Mouse (Mus musculus) Patski (cell line): ENCODE measurements around the gene Klhl40. TPM values are rescaled to one million over a fixed set of nuclear protein-coding genes. Genes with fewer than 3 reads are reported as not detected.

Experiments
- ATAC-seq: fragments of 100-300 bp; one replicate; pipeline ENCODE4 v1.8.0; 2021
- CTCF ChIA-PET: fragments of 350-600 bp; sonication (Branson Sonifier 250); formaldehyde crosslinking; loops from one replicate; lab custom pipeline; 2022; ENCODE audit warnings: inconsistent platforms; lab: Charles Lee
- POLR2A ChIA-PET: fragments of 350-600 bp; sonication (Branson Sonifier 250); formaldehyde crosslinking; loops from one replicate; lab custom pipeline; 2022; ENCODE audit warnings: antibody characterized with exemption, inconsistent platforms; lab: Charles Lee
- DNase-seq: peaks from one replicate; pipeline ENCODE4 v3.0.0-alpha.2; 2011; ENCODE audit warnings: low read depth, low spot score
- H3K27me3 ChIP-seq: fragments of 371-371 bp; one replicate; pipeline ENCODE4 v1.5.1; 2021
- CTCF ChIP-seq: fragments of 100-300 bp; IDR thresholded peaks from one replicate; pipeline ENCODE4 v1.5.1; 2021
- in situ Hi-C: fragments of 300-500 bp; cut with MboI; formaldehyde crosslinking; loops from 3 replicates; pipeline ENCODE4 v1.11.1; 2018; ENCODE audit warnings: low pct_unique_long_range_greater_than_20kb, mixed read lengths
- polyA plus RNA-seq: library from polyadenylated mRNA; unstranded; gene quantifications from one replicate; pipeline ENCODE4 v1.2.3, GENCODE M21; 2021

Gene Klhl40
- polyA plus RNA-seq, 1 experiment from 2014 or later: not detected

- no peak for TF ChIP-seq CTCF
- ChIA-PET POLR2A (no interaction called here), CTCF (interaction anchor here (1.5 kb wide), 1 partner anchor 10 kb away, joined by 3 read pairs; no protein-coding TSS in a partner anchor)
- in situ Hi-C loops: no loop called here
- no peaks in the 10 kb centered on the region for H3K27me3 ChIP-seq
- ATAC-seq (no peak), DNase-seq (no peak)
These were observed 30.5 kb downstream of the Klhl40 start for GRCm38 (mm10) chr9:121807947-121808346.

- DNase-seq (no peak), ATAC-seq (no peak)
- CTCF ChIA-PET: no interaction called here
- TF ChIP-seq CTCF: no peak
- in situ Hi-C loops: no loop called here
- POLR2A ChIA-PET: no interaction called here
- H3K27me3 ChIP-seq: no peaks in the 10 kb centered on the region
These were observed 31.1 kb downstream of the Klhl40 start for GRCm38 (mm10) chr9:121808511-121808910.

- in situ Hi-C loops: no loop called here
- ChIA-PET CTCF (interaction anchor here (1.5 kb wide), 1 partner anchor 38 kb away, joined by 3 read pairs; no protein-coding TSS in a partner anchor), POLR2A (interaction anchor here (0.6 kb wide), 1 partner anchor 36 kb away, joined by 3 read pairs; no protein-coding TSS in a partner anchor)
- TF ChIP-seq CTCF: no peak
- DNase-seq (no peak), ATAC-seq (no peak)
- H3K27me3 ChIP-seq: no peaks in the 10 kb centered on the region
These were observed 32.8 kb downstream of the Klhl40 start for GRCm38 (mm10) chr9:121810081-121810821.

- TF ChIP-seq CTCF: no peak
- H3K27me3 ChIP-seq: no peaks in the 10 kb centered on the region
- CTCF ChIA-PET: interaction anchor here (1.7 kb wide), 1 partner anchor 32 kb away, joined by 4 read pairs; no protein-coding TSS in a partner anchor
- in situ Hi-C loops: no loop called here
- DNase-seq (no peak), ATAC-seq (no peak)
- POLR2A ChIA-PET: no interaction called here
These were observed 37.8 kb downstream of the Klhl40 start for GRCm38 (mm10) chr9:121815183-121815582.

GRCm38 (mm10) chr9:121819073-121819770 is 41.8 kb downstream of the Klhl40 start:
- ATAC-seq (no peak), DNase-seq (no peak)
- H3K27me3 ChIP-seq: no peaks in the 10 kb centered on the region
- no peak for TF ChIP-seq CTCF
- POLR2A ChIA-PET: no interaction called here
- CTCF ChIA-PET: interaction anchor here (1.5 to 1.6 kb wide), 2 partner anchors 12 to 15 kb away, joined by 3 to 4 read pairs; no protein-coding TSS in a partner anchor
- in situ Hi-C loops: no loop called here

- no peaks in the 10 kb centered on the region for H3K27me3 ChIP-seq
- ChIA-PET POLR2A (interaction anchor here (0.5 kb wide), 1 partner anchor 101 kb away, joined by 3 read pairs; no protein-coding TSS in a partner anchor), CTCF (interaction anchor here (1.5 kb wide), 1 partner anchor 11 kb away, joined by 4 read pairs; no protein-coding TSS in a partner anchor)
- in situ Hi-C loops: loop anchor here (5.0 kb wide), 1 partner anchor 53 kb away; no protein-coding TSS in a partner anchor
- no peak for TF ChIP-seq CTCF
- DNase-seq (no peak), ATAC-seq (no peak)
These were observed 42.5 kb downstream of the Klhl40 start for GRCm38 (mm10) chr9:121819771-121820471.

- DNase-seq: no peak
- CTCF ChIA-PET: interaction anchor here (1.5 kb wide), 1 partner anchor 10 kb away, joined by 4 read pairs; no protein-coding TSS in a partner anchor
- in situ Hi-C loops: loop anchor here (5.0 kb wide), 1 partner anchor 53 kb away; no protein-coding TSS in a partner anchor
- H3K27me3 ChIP-seq: no peaks in the 10 kb centered on the region
- POLR2A ChIA-PET: no interaction called here
- no peak for ATAC-seq
- TF ChIP-seq CTCF: no peak
These were observed 43.4 kb downstream of the Klhl40 start for GRCm38 (mm10) chr9:121820765-121821164.

- ATAC-seq: no peak
- in situ Hi-C loops: loop anchor here (5.0 kb wide), 1 partner anchor 55 kb away; no protein-coding TSS in a partner anchor
- no peak for DNase-seq
These were observed 45.2 kb downstream of the Klhl40 start for GRCm38 (mm10) chr9:121822585-121822991.

GRCm38 (mm10) chr9:121823051-121823450 is 45.6 kb downstream of the Klhl40 start:
- TF ChIP-seq CTCF: no peak
- ATAC-seq: no peak
- ChIA-PET POLR2A (interaction anchor here (0.6 to 1.5 kb wide), 4 partner anchors 9 to 438 kb away, joined by 3 to 4 read pairs (median 4); no protein-coding TSS in a partner anchor), CTCF (interaction anchor here (0.9 to 2.0 kb wide), 4 partner anchors 8 to 58 kb away, joined by 3 to 5 read pairs (median 4); partner anchors contain the start of gene Klhl40)
- H3K27me3 ChIP-seq: no peaks in the 10 kb centered on the region
- in situ Hi-C loops: loop anchor here (5.0 kb wide), 1 partner anchor 56 kb away; no protein-coding TSS in a partner anchor
- no peak for DNase-seq

More at GRCm38 (mm10) chr9:121822585-121822991, 45.2 kb downstream of the Klhl40 start:
- no peaks in the 10 kb centered on the region for H3K27me3 ChIP-seq
- no peak for TF ChIP-seq CTCF
- ChIA-PET POLR2A (interaction anchor here (1.2 to 1.5 kb wide), 2 partner anchors 8 to 62 kb away, joined by 4 read pairs; no protein-coding TSS in a partner anchor), CTCF (interaction anchor here (0.9 to 2.0 kb wide), 3 partner anchors 9 to 58 kb away, joined by 3 to 5 read pairs (median 3); partner anchors contain the start of gene Klhl40)
